Mouse (Mus musculus) layer of hippocampus, adult 11-12 months (tissue): ENCODE data around the gene Efna5.

Experiments used
- DNase-seq: peaks from one replicate; pipeline ENCODE4 v3.0.0; 2022; ENCODE audit warnings: low spot score

Gene Efna5

DNA sequence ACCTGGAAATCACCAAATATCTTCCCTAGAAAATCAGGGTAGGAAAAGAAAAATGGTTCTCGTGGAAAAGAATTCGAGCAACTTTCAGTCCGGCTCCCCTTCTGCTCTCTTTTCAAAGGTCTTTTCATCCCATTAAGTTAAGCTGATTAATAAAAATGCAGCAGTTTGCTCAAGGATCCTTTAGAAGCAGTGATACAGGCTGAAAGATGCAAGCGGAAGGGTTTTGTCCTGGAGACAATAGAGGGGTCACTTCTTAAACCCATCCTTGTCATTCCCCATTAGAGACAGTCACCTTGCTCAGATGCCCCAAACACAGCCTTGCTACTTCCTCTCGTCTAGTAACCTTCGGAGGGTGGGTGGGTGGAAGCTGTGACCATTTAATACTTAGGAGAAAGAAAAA, 27.4 kb downstream of the Efna5 start:
- no peak for DNase-seq

DNA sequence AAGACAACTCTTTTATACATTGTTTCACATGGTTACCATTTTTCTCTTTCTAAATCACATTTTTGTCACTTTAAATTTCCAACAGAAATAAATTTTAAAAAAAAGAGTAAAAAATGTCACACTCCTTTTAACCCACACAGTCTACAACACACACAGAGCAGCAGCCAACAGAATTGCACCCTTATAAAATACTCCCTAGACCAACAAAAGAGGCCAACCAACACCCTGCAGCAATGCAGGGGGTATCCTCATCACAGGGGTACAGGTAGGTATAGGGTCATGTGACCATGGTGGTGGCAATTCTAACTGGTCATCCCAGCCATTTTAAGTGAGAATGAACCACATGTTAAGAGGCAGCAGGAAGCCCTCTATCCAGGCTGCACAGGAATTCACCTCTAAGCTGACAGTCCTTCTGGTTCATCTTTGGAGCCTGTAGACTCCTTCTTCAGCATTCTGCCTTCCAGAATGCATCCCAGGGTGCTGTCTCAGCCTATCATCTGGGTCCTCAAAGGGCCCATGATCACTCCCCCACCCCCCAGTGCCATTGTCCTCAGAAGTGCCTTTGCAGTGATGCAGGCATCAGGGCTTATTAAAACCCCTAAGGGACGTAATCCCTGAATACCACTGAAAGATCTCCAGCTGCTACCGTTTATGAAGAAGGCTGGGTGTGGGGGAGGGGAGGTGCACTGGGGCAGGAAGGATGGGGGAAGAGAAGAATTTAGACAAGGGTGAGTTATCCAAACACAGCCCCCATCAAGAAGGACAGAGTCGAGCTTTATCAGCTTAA, 28.1 kb downstream of the Efna5 start:
- DNase-seq = no peak

DNA sequence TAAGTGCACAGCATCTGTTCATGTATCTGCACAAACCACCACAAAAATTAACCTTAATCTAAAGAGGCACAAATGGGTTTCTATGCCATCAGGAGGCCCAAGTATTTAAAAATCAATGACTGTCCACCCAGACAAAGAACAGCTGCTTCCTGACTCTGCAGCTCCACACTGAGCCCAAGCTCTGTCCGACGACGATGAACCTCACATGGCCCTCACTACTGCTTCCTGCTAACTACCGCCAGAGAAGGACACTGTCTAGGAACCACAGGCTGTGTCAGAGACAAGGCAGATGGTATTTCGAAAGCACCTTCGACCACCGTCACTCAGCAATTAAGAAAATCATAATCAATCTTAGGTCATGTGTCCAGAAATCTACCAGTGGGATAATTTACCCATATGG, 29.8 kb downstream of the Efna5 start:
- DNase-seq = no peak

DNA sequence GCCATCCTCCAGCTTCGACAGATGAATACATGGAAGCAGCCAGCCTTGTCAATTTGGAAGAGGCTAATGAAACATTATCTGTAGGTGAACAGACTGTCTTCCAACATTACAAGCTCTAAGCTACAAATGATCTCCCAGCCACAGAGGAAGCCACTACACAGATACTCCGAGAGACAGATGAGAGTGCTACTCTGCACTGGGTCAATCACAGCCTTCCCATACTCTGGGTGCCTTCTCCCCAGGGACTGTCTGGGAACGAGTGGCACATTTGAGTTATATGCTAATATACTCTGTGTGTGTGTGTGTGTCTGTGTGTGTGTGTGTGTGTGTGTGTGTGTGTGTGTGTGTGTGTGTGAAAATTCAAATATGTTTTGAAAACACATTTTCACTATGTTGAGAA, 30.5 kb downstream of the Efna5 start:
- DNase-seq = no peak

DNA sequence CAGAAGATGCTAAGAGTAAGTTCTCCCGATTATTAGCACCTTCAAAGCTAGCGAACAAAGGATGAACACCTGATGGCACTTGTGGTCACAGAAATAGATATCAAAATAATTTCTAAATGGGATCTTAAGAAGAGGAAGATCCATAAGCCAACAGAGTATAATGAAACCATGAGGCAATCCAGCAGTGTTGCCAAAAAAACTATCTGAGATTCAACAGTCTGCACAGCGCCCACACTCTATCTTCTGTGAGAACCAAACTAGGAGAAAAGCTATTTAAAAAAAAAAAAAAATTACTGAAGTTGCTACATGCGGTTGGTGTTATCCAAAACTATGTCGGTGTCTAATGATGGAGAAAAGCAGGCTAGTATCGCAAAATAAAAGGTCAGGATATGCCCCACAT, 31.4 kb downstream of the Efna5 start:
- peak; percentile 18 for DNase-seq

DNA sequence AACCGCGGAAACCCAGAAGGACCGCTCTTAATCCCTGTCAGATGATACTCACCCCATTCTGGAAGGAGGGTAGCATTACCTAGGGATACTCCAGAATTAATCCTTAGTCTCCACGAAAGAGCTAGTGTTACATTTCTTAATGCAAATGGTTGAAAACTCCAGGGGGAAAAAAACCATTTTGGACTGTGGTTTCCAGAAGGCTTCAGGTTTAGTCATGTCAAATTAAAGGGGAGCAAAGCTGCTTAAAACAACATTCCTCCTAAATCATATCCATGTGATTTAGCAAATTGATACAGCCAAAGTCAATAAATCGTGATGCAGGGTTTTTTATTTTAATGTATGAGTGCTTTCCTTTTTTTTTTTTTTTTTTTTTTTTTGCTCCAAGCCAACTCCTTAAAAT, 35.5 kb downstream of the Efna5 start:
- no peak for DNase-seq

DNA sequence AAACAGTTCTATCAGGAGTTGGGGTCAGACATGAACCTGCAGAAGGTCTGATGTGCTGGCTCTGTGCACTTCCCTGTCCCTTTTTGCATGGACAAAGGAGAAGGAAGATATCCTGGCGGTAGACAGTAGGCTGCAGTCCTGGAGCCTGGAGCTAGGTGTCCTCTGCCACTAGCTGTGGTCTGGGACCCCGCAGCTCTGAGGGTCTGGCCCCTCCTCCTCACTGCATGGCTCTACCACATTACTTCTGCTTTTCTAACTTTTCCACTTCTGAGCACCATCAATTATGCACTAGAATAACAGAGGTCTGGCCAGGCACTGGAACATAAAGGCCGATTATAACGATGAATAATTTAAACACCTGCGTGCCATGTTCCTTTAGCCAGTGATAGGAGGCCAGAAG, 36.8 kb downstream of the Efna5 start:
- no peak for DNase-seq

DNA sequence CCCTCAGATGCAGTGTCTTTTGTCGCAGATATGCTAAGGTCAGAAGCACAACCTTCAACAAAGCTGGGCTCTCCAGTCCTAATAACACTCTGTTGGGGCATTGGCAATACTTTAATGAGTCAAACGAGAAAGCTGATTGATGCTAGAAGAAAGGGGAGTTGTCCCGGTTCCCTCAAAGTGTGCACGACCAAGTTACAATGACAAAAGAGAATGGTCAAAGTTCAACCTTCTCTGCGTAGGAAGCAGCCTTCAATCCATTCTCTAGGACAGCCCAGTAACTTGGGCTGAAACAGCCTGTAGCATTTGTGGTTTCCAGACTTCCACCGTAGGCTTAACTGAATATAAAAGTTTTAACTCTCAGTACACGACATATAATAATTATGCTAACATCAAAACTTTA, 43.8 kb downstream of the Efna5 start:
- no peak for DNase-seq

DNA sequence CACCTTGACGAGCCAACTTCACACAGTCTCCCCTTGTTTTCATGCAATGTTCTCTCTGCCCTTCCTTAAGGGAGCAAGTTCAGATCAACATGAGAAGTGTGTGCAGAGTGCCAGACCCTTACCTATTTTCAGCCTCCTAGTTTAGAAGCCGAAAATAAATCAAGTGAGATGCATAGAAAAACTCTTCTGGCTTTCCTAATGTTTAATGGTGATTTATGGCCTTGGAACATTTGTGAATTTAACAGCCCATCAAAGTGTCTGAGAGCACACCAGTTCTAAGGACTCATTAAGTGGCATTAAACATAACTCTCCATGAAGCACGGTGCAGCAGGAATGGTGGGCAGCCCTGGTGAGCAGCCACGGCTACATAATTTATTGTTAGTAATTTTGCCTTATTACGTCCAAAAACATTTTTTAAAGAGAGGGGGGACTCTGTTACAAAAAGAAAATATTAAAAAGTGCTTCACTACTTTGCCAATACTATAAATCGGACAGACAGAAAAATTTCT, 44.5 kb downstream of the Efna5 start:
- no peak for DNase-seq

DNA sequence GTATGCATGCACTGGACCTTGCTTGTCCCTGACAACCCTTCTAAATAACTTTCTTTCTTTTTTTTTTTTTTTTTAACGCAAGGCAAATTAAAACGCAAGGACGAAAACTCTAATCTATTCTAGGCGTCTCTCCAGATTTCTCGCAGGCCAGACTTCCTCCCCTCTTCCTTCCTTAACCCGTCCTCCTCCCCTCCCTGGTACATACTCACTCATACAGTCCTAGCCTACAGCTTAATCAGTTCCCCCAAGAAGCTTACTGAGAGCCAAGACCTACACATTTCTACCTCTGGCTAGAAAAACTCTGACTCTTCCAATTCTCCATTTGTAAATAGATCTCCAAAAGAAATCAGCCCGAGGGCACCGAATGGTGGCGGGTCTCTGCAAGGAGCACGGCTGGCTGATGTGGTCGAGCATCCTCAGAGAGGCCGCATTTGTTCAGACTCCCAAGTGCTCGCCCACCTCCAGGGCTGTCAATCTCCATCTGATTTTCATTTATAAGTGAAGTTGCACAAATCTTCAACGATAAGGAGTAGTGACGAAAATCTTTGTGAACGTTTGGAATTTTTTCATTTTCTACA, 48.5 kb downstream of the Efna5 start:
- no peak for DNase-seq

DNA sequence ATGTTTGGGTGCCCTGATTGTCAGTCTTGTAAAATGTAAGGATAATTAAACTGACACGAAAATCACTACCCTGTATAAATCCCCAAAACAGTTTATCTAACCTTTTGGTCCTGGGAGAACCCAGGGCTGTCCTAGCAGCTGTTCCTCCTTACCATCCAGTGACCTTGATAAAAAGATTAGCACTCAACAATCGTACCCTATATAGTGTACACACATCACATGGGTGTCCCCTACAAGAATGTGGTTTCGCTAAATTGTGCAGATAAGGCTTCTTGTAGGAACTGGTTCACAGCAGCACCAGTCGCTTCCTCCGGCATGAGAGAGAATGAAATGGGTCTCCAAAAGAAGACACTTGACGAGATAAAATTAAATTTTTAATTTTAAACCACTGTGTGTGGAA, 53.6 kb downstream of the Efna5 start:
- no peak for DNase-seq

DNA sequence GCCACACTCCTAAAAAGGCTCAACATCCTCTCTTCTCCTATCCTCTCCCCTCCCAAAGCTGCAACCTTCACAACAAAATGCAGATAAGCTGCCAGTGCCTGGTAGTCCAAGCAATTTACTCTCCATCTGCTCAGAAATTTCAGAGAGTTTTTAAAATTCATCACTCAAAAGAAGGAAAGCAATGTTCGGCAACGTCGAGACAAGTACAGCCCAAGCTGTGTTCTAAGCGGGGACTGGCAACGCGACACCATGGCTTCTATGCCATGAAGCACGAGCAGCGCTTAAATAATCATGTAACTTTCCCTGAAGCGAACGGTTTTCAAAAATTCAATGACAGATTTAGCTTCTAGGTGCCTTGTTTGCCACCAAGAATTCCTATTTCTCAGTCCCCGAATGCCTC, 59.9 kb downstream of the Efna5 start:
- no peak for DNase-seq

DNA sequence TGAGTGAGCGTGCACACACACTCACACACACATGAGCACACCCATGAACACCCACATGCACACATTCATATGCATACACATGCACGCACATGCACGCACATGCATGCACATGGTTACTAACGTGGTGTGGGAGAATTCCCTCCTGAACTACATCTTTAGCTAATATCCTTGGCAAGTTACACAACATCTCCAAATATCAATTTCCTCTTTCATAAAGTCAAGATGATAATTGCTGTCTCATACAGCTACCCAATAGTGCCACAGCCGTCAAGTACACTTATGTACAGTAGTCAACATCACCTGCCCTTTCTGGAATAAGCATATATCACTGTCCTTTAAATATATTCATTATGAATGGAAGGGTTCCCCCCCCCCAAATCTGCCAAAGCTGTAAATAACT, 61.2 kb downstream of the Efna5 start:
- DNase-seq = no peak

DNA sequence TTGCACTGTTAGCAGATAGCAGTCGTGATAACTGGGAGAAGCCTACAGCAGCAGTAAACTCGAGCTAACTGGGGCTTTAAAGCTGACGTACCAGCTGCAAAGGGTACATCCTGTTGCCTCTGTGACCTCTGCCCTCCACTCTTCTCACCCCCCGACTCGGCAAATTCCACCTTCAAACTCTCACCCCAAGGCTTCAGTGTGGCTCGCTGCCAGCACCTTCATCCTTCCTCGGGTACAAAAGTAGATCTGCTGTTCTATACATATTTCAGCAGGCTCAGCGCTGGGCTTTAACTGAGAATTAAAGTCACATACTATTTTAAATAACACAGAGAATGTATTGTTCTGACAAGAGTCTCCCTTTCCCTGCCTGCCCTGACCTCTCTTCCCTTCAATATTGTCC, 62.3 kb downstream of the Efna5 start:
- DNase-seq = no peak

DNA sequence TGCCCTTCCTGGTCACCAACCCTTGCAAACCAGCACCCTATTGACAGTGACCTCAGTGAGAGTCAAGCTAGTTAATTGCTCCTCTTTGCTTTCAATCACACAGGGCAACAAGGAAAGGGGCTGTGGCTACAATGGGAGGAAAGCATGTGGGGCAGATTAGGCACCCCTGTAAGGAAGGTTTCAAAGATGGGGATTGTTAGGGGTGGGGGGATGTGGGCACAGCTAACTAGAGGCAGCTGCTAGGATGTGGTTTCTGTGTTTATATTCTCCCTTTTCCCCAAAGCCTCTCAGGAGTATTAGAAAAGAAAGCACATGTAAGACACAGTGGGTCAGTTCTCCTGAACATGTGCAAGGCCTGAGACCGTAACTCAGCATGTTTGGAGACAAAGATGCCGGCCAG, 62.8 kb downstream of the Efna5 start:
- no peak for DNase-seq

DNA sequence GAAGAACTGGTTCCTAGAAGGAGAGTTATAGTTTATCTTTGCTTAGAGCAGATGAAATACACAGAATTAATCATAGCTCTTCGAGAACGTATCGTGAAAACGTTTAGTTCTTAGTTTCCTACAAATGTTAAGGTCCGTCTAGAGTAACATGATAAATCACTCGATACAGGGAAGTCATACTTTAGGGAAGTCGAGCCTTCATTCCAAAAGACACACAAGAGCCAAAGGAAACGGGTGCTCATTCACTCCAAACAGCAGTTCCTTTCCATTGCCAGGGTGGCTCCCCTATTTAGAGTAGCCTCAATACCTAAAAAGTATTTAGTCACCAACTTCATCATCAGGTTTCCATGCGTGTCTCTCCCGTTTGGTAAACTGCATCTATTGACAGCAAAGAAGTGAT, 64.2 kb downstream of the Efna5 start:
- no peak for DNase-seq

DNA sequence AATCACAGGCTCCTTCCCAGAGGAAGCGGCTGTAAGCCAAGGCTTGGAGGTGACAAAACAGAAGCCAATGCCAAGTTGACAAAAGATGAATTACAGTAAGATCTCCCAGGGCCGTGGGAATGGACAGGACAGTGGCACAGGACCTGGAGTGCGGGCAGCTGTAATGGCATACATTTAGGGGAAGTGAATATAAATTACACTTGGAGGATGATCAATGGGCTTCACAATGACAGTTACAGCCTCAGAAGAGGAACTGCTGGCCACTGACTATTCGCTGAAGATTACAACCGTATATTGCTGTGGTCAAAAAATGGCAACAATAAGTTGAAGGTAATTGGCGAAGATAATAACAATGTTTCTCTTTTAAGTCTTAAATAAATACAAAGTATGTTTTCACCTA, 67.7 kb downstream of the Efna5 start:
- no peak for DNase-seq

DNA sequence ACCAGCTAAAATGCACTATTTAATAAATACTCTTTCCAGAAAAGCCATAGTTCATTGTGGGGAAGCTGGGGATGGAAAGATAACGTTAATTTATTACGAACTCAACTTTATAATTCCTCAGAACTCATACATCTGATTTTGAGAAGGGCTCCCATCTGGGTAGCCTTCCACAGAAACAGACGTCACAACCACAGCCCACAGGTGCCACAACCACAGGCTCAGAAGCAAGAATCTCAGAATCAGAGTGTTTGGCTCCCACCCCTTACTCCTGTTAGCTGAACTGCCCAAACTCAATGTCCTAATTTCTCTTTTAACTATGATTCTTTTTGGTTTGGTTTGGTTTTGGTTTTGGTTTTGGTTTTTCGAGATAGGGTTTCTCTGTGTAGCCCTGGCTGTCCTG, 73.2 kb downstream of the Efna5 start:
- DNase-seq = no peak

DNA sequence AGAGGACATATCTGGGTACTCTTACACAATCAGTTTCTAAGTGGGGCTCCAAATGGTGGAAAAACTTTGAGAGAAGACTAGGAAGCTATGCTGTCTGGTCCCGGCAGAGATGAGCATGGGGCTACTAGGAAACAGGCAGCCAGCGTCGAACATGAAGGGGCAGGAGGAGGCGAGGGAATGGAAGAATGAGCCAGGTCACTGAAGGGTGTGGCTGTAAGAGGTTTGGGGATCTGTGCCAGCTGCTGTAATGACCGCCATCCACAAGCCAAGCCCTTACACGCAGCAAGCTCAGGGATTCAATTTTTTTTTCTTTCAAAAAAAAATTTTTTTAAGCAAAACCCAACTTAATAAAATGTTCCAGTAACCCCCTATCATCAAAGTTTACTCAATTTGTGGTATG, 74.5 kb downstream of the Efna5 start:
- DNase-seq = no peak

DNA sequence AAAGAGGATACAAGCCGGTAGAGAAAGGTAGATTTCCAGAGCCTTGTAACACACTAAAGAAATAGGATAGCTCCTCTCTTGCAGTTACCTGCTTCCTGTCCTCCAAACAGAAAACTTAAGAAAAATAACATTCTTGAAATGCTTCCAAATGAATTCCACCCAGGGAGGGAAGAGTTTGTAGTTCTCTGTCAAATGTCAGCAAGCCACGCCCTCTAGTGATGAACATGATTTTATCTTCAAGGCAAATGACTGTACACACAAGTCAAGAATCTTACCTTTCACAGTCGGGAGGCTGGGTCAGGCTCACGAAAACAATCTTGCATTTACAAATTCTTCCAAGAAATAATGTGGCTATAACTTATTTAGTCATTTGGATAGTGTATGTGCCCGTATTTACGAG, 78.4 kb downstream of the Efna5 start:
- no peak for DNase-seq

DNA sequence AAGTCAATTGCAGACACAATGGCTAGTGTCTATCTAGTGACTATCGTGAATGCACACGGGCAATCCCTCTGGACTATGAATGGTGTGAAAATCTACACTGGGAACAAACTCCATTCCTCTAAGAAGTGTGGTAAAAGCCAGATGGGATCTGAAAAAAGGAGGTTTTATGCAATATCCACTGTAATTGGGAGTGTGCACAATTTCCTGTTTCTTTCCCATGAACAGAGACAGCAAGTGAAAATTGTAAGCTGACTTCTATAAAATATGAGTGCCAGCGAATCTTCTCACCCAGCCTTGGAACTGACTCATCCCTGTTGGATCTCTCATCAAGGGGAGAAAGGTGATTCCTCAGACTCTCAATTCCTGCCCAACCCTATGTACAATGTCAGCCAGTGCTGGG, 83.8 kb downstream of the Efna5 start:
- no peak for DNase-seq

DNA sequence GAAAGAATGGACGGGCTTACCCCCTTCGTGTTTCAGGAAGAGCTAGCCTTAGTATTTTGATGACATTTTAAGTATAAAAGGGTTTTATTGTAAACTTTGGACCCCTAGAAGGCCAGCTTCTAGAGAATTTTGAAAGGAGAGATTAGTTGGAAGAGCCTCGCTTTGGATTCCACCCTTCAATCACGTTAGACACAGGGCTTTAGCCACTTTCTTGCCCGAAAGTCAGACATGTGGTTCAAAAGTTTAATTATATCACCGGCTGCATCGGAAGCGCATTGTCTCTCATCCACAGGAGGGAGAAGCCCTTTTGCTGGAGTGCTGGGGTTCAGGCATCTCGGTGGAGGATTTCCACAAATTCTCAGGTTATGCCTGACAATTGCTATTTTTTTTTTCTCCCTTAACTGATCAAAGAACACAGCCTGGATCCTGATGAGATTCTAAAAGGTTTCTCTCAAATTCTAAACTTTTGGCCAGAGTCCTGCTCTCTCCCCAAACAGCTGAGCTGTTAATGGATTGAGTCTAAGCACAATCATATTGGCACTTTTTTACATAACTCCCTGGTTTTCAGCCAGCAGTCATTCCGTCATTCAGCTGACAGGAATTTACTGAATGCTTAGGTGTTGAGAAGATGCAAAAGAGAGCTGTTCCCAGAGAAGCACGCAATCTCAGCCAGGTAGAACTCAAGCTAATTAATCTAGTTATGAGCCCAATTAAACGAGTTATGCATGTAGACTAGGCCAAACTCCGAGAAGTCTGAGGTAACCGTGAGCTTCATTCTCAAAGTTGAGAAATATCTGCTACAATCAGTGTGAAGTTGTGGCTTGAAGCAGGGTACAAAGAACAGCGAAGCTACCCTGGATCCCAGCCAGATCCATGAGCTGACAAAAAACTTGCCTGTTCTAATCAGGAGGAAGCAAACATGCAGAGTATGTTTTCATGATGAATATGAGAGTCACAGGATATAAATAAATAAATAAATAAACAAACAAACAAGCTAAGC, 91.5 kb downstream of the Efna5 start:
- no peak for DNase-seq

DNA sequence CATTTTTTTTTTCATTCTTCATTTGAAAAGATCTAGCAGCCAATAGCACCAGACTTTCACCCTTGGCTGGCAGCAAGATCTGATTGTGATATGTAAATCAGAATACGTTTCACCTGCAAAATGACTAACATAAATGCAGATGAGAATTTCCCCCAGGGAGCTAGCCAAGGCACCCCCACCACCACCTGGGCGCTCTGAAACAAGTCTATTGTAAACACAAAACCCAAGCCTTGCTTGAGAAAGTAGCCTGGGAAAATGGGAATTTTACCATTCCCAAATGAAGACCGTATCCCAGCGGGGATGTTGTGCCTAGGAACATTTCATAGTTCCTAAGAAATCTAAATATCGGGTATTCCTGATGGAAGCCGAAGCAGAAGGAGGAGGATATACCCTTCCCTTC, 92.3 kb downstream of the Efna5 start:
- no peak for DNase-seq
